Mouse (Mus musculus) layer of hippocampus, adult 8-10 months (tissue): ENCODE measurements around the gene Gm10142. TPM values are rescaled to one million over a fixed set of nuclear protein-coding genes. Genes with fewer than 3 reads are reported as not detected.
"Not testable (repeated sequence)": the region's sequence is repeated elsewhere in the genome, so short reads cannot be mapped to it uniquely, and the experiment has no call there.

Experiments
- DNase-seq, 2 experiments: peaks; one replicate each; pipeline ENCODE4 v3.0.0; 2022; ENCODE audit warnings: low spot score in 2 of 2
- total RNA-seq, 4 experiments: library from RNA; stranded (reverse); gene quantifications; 2 replicates each; pipeline ENCODE4 v1.2.4; 2022

Gene Gm10142
- total RNA-seq, 4 experiments from 2014 or later, result not detected

GRCm38 (mm10) chr10:77738929-77739328 is 23.3 kb downstream of the Gm10142 start:
- no peak for DNase-seq

DNA sequence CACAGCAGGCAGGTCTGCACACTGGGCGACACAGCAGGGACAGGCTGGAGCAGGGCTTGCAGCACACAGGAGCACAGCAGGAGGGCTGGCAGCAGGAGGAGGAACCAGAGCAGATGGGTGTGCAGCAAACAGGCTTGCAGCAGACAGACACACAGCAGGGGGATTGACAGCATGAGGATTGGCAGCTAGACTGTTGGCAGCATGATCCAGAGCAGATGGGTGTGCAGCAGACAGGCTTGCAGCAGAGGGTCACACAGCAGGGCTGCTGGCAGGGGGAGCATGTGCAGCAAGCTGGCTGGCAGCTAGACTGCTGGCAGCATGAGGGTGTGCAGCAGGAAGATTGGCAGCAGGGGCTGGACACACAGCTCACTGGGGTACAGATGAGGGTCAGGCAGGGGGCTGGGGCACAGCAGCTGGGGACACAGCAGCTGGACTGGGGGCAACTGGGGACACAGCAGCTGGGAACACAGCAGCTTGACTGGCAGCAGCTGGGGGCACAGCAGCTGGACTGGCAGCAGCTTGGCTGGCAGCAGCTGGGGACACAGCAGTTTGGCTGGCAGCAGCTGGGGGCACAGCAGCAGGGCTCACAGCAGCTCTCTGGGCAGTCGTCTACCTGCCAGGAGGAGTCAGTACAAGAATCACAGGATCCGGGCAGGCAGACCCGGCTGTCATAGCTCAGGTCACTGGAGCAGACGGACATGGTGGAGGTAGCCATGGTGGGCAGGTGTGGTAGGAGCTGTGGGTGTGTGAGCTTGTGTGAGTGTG is 26.5 kb downstream of the Gm10142 start, which contains the start of gene Gm18596:
TSS of gene Gm18596 (minus strand) at position 715 of the 765 bp plus-strand sequence.
- DNase-seq, result not testable (repeated sequence)

GRCm38 (mm10) chr10:77750686-77751085 is 35.1 kb downstream of the Gm10142 start:
- DNase-seq, result not testable (repeated sequence)

DNA sequence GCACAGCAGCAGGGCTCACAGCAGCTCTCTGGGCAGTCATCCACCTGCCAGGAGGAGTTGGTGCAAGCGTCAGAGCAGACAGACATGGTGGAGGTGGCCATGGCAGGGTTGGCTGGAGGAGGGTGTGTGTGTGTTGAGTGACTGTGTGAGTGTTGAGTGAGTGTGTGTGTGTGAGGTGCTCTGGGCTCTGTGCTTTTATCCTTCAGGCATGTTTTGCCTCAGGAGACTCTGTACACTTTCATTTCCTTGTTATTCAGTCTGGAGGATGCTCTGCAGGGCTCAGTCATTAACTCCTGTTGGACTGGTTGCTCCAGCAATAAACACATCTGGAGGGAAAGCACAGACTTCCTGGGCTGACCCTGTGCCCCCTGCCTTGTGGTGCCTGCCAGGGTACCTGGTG is 35.6 kb downstream of the Gm10142 start, which contains the start of gene Gm9736:
TSS of gene Gm9736 (minus strand) at position 101 of the 400 bp plus-strand sequence.
- DNase-seq, result not testable (repeated sequence)

- DNase-seq, result not testable (repeated sequence)
These were observed 36.7 kb downstream of the Gm10142 start for GRCm38 (mm10) chr10:77752312-77752711.

DNA sequence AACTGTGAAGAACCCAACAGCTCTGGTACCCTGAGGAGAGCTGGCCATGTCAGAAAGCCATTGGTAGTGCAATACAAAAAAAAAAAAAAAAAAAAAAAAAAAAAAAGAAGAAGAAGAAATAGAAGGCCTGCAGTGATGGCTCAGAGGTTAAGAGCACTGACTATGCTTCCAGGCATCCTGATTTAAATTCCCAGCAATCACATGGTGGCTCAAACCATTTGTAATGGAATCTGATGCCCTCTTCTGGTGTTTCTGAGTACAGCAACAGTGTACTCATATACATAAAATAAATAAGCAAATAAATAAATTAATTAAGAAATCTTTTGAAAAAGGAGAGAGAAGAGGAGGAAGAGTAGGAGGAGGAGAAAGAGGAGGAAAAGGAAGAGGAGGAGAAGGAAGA is 37.8 kb downstream of the Gm10142 start:
- DNase-seq, result no peak

GRCm38 (mm10) chr10:77759582-77759981 is 44.0 kb downstream of the Gm10142 start, which contains the start of gene Gm3233:
Gene Gm3233, minus strand, starts transcription at chr10:77759682.
- DNase-seq, result not testable (repeated sequence)

Other genes starting within 250 kb of the Gm10142 start
- 10 to 100 TPM; 30.5 to 39.0 (median 31.9) TPM for gene Fam207a, start 200.0 kb upstream of the Gm10142 start, total RNA-seq
- gene Itgb2, start 185.6 kb upstream of the Gm10142 start, total RNA-seq, result 10 to 100 TPM in 2 of 4 experiments, 1 to 10 TPM in 2; 3.8 to 36.2 (median 15.3) TPM
- gene Pttg1ip, start 134.1 kb upstream of the Gm10142 start, total RNA-seq, result 10 to 100 TPM; 79.3 to 96.1 (median 86.9) TPM
- gene Sumo3, start 109.7 kb upstream of the Gm10142 start, total RNA-seq, result 100 to 1,000 TPM; 144 to 152 (median 147) TPM
- 10 to 100 TPM in 3 of 4 experiments, 1 to 10 TPM in 1; 7.6 to 33.3 (median 12.1) TPM for gene Gm49325, start 109.6 kb upstream of the Gm10142 start, total RNA-seq
- gene Ube2g2, start 93.5 kb upstream of the Gm10142 start, total RNA-seq, result 10 to 100 TPM; 64.2 to 89.9 (median 76.6) TPM
- not detected for gene Tspear, start 29.2 kb upstream of the Gm10142 start, total RNA-seq
- not detected for gene Gm19402, start 25.1 kb upstream of the Gm10142 start, total RNA-seq
- not detected for gene Gm9508, start 18.6 kb upstream of the Gm10142 start, total RNA-seq
- not detected for gene Gm10272, start 9.2 kb upstream of the Gm10142 start, total RNA-seq
- not detected for gene Gm10024, start 4.3 kb upstream of the Gm10142 start, total RNA-seq
- not detected for gene Krtap12-1, start 4.8 kb downstream of the Gm10142 start, total RNA-seq
- gene Gm10100, start 10.7 kb downstream of the Gm10142 start, total RNA-seq, result not detected
- not detected for gene Gm18596, start 26.8 kb downstream of the Gm10142 start, total RNA-seq
- not detected for gene Gm9736, start 35.5 kb downstream of the Gm10142 start, total RNA-seq
- not detected for gene Gm3233, start 43.9 kb downstream of the Gm10142 start, total RNA-seq
- not detected for gene Gm3238, start 55.5 kb downstream of the Gm10142 start, total RNA-seq
- gene Gm7138, start 61.1 kb downstream of the Gm10142 start, total RNA-seq, result not detected
- not detected for gene Gm3250, start 66.7 kb downstream of the Gm10142 start, total RNA-seq
- gene Gm7137, start 72.4 kb downstream of the Gm10142 start, total RNA-seq, result not detected
- not detected for gene Gm9639, start 79.3 kb downstream of the Gm10142 start, total RNA-seq
- not detected for gene Gm19668, start 83.3 kb downstream of the Gm10142 start, total RNA-seq
- gene Gm9507, start 96.0 kb downstream of the Gm10142 start, total RNA-seq, result not detected
- not detected for gene Gm2696, start 98.9 kb downstream of the Gm10142 start, total RNA-seq
- gene Krtap10-4, start 111.3 kb downstream of the Gm10142 start, total RNA-seq, result not detected
- not detected for gene Krtap10-10, start 120.1 kb downstream of the Gm10142 start, total RNA-seq
- gene Gm36176, start 131.0 kb downstream of the Gm10142 start, total RNA-seq, result not detected
- not detected for gene Gm10318, start 137.1 kb downstream of the Gm10142 start, total RNA-seq
- gene Gm3285, start 146.2 kb downstream of the Gm10142 start, total RNA-seq, result not detected
- 1 to 10 TPM; 4.5 to 7.7 (median 5.4) TPM for gene Lrrc3, start 186.7 kb downstream of the Gm10142 start, total RNA-seq